Mouse (Mus musculus): ENCODE data around the gene Ctu2. TPM values are rescaled to one million over a fixed set of nuclear protein-coding genes. Genes with fewer than 3 reads are reported as not detected.

Gene Ctu2
- polyA plus RNA-seq, 1 experiment from 2014 or later: 56.2 TPM

DNA sequence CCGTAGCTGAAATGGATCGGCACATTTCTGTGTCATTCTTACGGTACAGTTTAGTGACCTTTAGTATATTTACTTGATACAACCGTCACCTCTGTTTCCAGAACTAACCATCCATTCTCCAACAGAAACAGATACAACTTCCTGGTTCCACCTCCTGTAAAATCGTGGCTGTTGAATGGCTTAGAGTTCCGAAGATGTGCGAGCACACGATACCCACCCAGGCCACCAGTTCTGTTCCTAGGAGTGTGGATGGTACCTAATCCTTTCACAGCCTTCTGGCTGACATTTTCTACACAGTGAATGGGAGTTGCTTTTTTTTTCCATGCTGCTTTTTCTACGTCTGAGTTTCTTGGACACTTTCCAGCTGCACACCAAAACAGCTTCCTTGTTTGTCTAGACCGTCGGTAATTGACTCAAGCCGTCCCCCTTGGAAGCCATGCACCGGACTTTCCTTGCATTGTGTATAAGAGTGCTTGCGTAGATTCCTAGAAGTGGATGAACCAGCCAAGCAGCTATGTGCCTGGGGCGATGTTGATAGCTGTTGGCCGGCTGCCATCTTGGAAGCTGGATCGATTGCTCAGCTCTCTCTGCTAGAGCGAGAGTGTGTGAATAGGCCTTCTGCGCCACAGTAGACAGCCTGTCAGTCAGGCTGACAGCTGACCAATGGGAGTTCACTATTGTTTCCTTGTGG, 31.7 kb upstream of the Ctu2 start:
- no peak for TF ChIP-seq CTCF (IDR thresholded peaks at IDR 0.05; ENCODE audit: low read depth)
- H3K27ac ChIP-seq (ENCODE audit: low read depth): peak overlapping the region; percentile 97
- H3K36me3 ChIP-seq (ENCODE audit: insufficient read depth): peaks cover 8% of the 10 kb centered on the region; the same call in 1 of the 2 replicates
- H3K27me3 ChIP-seq (ENCODE audit: insufficient read depth, low read length): no peaks in the 10 kb centered on the region
- peak overlapping the region; percentile 64 for H3K4me3 ChIP-seq (ENCODE audit: low read depth, low read length)
- H3K4me1 ChIP-seq (ENCODE audit: insufficient read depth): peaks cover 10% of the 10 kb centered on the region; the same call in 1 of the 2 replicates
- DNase-seq: peak; percentile 97
- peak; percentile 76 for ATAC-seq (ENCODE audit: insufficient read depth)
- peak overlapping the region; percentile 98 for H3K4me2 ChIP-seq
- H3K9me3 ChIP-seq (ENCODE audit: low read depth, low read length): no peaks in the 10 kb centered on the region
- 1% methylated on average over 19 of the region's 19 CpGs for WGBS
- H3K9ac ChIP-seq: peak overlapping the region; percentile 71

- DNase-seq (peak; percentile 20), ATAC-seq (ENCODE audit: insufficient read depth) (no peak)
- H3K4me2 ChIP-seq: peak overlapping the region; percentile 98
- H3K36me3 ChIP-seq (ENCODE audit: insufficient read depth): no peaks in the 10 kb centered on the region
- peaks cover 10% of the 10 kb centered on the region; the same call in 1 of the 2 replicates for H3K4me1 ChIP-seq (ENCODE audit: insufficient read depth)
- no peak for TF ChIP-seq CTCF (IDR thresholded peaks at IDR 0.05; ENCODE audit: low read depth)
- H3K9ac ChIP-seq: no peak overlapping the region
- H3K27ac ChIP-seq (ENCODE audit: low read depth): peak overlapping the region; percentile 97; the same call in 1 of the 2 replicates
- 64% methylated on average over 3 of the region's 3 CpGs for WGBS
- no peaks in the 10 kb centered on the region for H3K9me3 ChIP-seq (ENCODE audit: low read depth, low read length)
- no peak overlapping the region for H3K4me3 ChIP-seq (ENCODE audit: low read depth, low read length)
- no peaks in the 10 kb centered on the region for H3K27me3 ChIP-seq (ENCODE audit: insufficient read depth, low read length)
These were observed 30.7 kb upstream of the Ctu2 start for GRCm38 (mm10) chr8:122445203-122445602.

- no peaks in the 10 kb centered on the region for H3K36me3 ChIP-seq (ENCODE audit: insufficient read depth)
- no peaks in the 10 kb centered on the region for H3K27me3 ChIP-seq (ENCODE audit: insufficient read depth, low read length)
- ATAC-seq (ENCODE audit: insufficient read depth) (no peak), DNase-seq (no peak)
- TF ChIP-seq CTCF (IDR thresholded peaks at IDR 0.05; ENCODE audit: low read depth): no peak
- H3K27ac ChIP-seq (ENCODE audit: low read depth): 0 out of 2 replicates have a peak overlapping the region, but pooled peaks have one; percentile 0
- H3K9ac ChIP-seq: no peak overlapping the region
- WGBS: 73% methylated on average over 7 of the region's 7 CpGs
- no peaks in the 10 kb centered on the region for H3K9me3 ChIP-seq (ENCODE audit: low read depth, low read length)
- H3K4me1 ChIP-seq (ENCODE audit: insufficient read depth): no peaks in the 10 kb centered on the region
- no peak overlapping the region for H3K4me3 ChIP-seq (ENCODE audit: low read depth, low read length)
- no peak overlapping the region for H3K4me2 ChIP-seq
These were observed 24.7 kb upstream of the Ctu2 start for GRCm38 (mm10) chr8:122451161-122451703.

DNA sequence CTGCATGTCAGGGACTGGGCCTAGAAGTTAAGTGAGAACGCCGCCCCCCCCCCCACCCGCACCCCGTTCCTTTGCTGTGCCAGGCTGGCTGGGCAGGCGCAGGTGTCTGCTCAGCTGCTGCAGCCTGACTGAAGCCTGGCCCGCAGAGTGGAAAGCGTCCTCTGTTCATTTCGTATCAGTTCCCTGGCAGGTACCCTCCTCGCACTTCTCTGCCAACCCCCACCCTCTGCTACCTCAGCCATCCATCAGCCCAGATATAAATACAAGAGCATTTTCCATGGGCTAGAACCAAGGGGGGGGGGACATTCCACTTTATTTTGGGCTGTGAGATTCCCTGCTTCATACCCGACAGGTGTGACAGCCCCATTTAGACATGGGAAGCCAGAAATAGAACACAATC, 23.8 kb upstream of the Ctu2 start:
- no peak overlapping the region for H3K9ac ChIP-seq
- H3K36me3 ChIP-seq (ENCODE audit: insufficient read depth): no peaks in the 10 kb centered on the region
- DNase-seq (no peak), ATAC-seq (ENCODE audit: insufficient read depth) (no peak)
- H3K4me2 ChIP-seq: no peak overlapping the region
- no peaks in the 10 kb centered on the region for H3K9me3 ChIP-seq (ENCODE audit: low read depth, low read length)
- H3K27me3 ChIP-seq (ENCODE audit: insufficient read depth, low read length): no peaks in the 10 kb centered on the region
- H3K4me1 ChIP-seq (ENCODE audit: insufficient read depth): no peaks in the 10 kb centered on the region
- H3K4me3 ChIP-seq (ENCODE audit: low read depth, low read length): no peak overlapping the region
- TF ChIP-seq CTCF (IDR thresholded peaks at IDR 0.05; ENCODE audit: low read depth): no peak
- H3K27ac ChIP-seq (ENCODE audit: low read depth): no peak overlapping the region
- WGBS: 79% methylated on average over 10 of the region's 10 CpGs

DNA sequence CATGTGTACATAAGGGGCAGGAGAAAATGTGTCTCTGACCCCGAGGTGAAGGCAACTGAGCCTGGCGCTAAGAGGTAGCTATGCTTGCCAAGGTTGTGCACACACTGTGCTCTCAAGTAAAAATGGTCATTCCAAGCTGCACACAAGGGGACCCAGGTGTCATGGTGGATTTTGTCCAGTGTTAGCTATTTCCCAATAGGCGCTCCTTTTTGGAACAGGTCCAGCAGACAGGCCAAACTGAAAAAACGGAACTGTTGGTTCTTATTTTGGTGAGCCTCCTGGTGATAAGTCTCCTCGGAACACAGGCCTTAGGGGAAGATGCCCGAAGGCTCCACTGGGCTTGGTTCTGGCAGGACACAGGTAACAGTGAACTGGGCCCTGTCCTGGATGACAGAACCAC, 21.5 kb upstream of the Ctu2 start:
- ATAC-seq (ENCODE audit: insufficient read depth): no peak
- Histone ChIP-seq H3K9me3 (ENCODE audit: low read depth, low read length) (no peaks in the 10 kb centered on the region), H3K4me3 (ENCODE audit: low read depth, low read length) (no peak overlapping the region), H3K4me2 (no peak overlapping the region), H3K27me3 (ENCODE audit: insufficient read depth, low read length) (peaks cover 10% of the 10 kb centered on the region), H3K4me1 (ENCODE audit: insufficient read depth) (no peaks in the 10 kb centered on the region), H3K27ac (ENCODE audit: low read depth) (no peak overlapping the region), H3K9ac (no peak overlapping the region), H3K36me3 (ENCODE audit: insufficient read depth) (no peaks in the 10 kb centered on the region)
- WGBS: 82% methylated on average over 6 of the region's 6 CpGs
- no peak for TF ChIP-seq CTCF (IDR thresholded peaks at IDR 0.05; ENCODE audit: low read depth)
- DNase-seq: no peak

GRCm38 (mm10) chr8:122457171-122457570, 18.8 kb upstream of the Ctu2 start:
- no peak overlapping the region for H3K9ac ChIP-seq
- no peak overlapping the region for H3K4me2 ChIP-seq
- 55% methylated on average over 11 of the region's 11 CpGs for WGBS
- no peaks in the 10 kb centered on the region for H3K9me3 ChIP-seq (ENCODE audit: low read depth, low read length)
- no peak overlapping the region for H3K4me3 ChIP-seq (ENCODE audit: low read depth, low read length)
- no peaks in the 10 kb centered on the region for H3K36me3 ChIP-seq (ENCODE audit: insufficient read depth)
- 0 out of 2 replicates have a peak, but pooled peaks cover 3% of the 10 kb centered on the region for H3K4me1 ChIP-seq (ENCODE audit: insufficient read depth)
- TF ChIP-seq CTCF (IDR thresholded peaks at IDR 0.05; ENCODE audit: low read depth): no peak
- no peak for ATAC-seq (ENCODE audit: insufficient read depth)
- DNase-seq: no peak
- no peak overlapping the region for H3K27ac ChIP-seq (ENCODE audit: low read depth)
- H3K27me3 ChIP-seq (ENCODE audit: insufficient read depth, low read length): peaks cover 34% of the 10 kb centered on the region

DNA sequence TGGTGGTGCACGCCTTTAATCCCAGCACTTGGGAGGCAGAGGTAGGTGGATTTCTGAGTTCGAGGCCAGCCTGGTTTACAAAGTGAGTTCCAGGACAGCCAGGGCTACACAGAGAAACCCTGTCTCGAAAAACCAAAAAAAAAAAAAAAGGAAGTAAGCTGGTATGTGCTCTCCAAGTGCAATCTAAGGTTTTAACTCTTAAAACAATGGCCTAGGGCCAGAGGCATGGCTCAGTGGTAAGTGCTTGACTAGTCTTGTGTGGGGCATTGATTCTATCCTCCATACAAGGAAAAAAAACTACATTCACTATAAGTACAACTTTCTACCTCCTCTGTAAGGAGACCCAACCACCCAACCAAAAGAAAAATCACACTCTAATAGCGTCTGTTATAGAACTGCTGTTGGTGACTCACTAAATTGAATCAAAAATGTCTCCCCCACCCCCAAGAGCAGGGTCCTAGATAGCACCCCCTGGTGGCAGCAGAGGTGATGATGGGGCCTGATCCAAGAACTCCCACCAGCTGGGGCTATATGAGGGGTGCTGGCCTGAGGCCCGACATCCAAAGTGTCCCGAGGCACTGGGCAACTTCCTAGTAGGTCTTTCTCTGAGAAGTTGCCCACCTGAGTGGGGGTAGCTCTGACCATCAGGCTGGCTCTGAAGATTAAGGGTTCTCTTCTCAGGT, 16.6 kb upstream of the Ctu2 start:
- DNase-seq (no peak), ATAC-seq (ENCODE audit: insufficient read depth) (no peak)
- Histone ChIP-seq H3K36me3 (ENCODE audit: insufficient read depth) (no peaks in the 10 kb centered on the region), H3K4me3 (ENCODE audit: low read depth, low read length) (no peak overlapping the region), H3K4me1 (ENCODE audit: insufficient read depth) (0 out of 2 replicates have a peak, but pooled peaks cover 10% of the 10 kb centered on the region), H3K9me3 (ENCODE audit: low read depth, low read length) (no peaks in the 10 kb centered on the region), H3K4me2 (peak overlapping the region; percentile 64; the same call in 1 of the 2 replicates), H3K27me3 (ENCODE audit: insufficient read depth, low read length) (peaks cover 34% of the 10 kb centered on the region), H3K9ac (no peak overlapping the region), H3K27ac (ENCODE audit: low read depth) (no peak overlapping the region)
- peak; percentile 57 for TF ChIP-seq CTCF (IDR thresholded peaks at IDR 0.05; ENCODE audit: low read depth)
- WGBS: 50% methylated on average over 6 of the region's 6 CpGs
